Mouse (Mus musculus) forebrain, embryonic 11.5 days (tissue): ENCODE data around the gene Tspan7. TPM values are rescaled to one million over a fixed set of nuclear protein-coding genes. Genes with fewer than 3 reads are reported as not detected.
A peak's percentile ranks its signal among the peaks of the same experiment; 100 is the strongest.

Experiments used
- ATAC-seq: fragments of 200-750 bp; cut with Nextera tagmentation; replicated peaks from 2 replicates; pipeline ENCODE4 v1.8.0; 2017; ENCODE audit warnings: moderate TSS enrichment; ENCODE audit not compliant: low FRiP score
- DNase-seq: peaks from one replicate; pipeline ENCODE4 v3.0.0-alpha.2; 2017; ENCODE audit warnings: low spot score
- H3K27ac ChIP-seq: fragments of 300-500 bp; sonication (generic); 2 replicates; pipeline ENCODE4 v1.5.1; 2014; ENCODE audit warnings: low read depth, low read length
- H3K27me3 ChIP-seq: fragments of 300-500 bp; sonication (generic); 2 replicates; pipeline ENCODE4 v1.6.1; 2014; ENCODE audit warnings: mild to moderate bottlenecking, low read length, mixed read lengths; ENCODE audit not compliant: control insufficient read depth, insufficient read depth
- H3K36me3 ChIP-seq: fragments of 300-500 bp; sonication (generic); 2 replicates; pipeline ENCODE4 v1.6.1; 2014; ENCODE audit warnings: mild to moderate bottlenecking, low read length, moderate library complexity, mixed read lengths; ENCODE audit not compliant: control insufficient read depth, insufficient read depth
- H3K4me1 ChIP-seq: fragments of 300-500 bp; sonication (generic); replicated peaks from 2 replicates; pipeline ENCODE4 v1.6.1; 2014; ENCODE audit warnings: low read length, mixed read lengths; ENCODE audit not compliant: control insufficient read depth, insufficient read depth
- H3K4me2 ChIP-seq: fragments of 300-500 bp; sonication (generic); 2 replicates; pipeline ENCODE4 v1.6.1; 2014; ENCODE audit warnings: low read depth, mild to moderate bottlenecking, low read length, moderate library complexity, mixed read lengths; ENCODE audit not compliant: severe bottlenecking
- H3K4me3 ChIP-seq: fragments of 300-500 bp; sonication (generic); 2 replicates; pipeline ENCODE4 v1.5.1; 2014; ENCODE audit warnings: low read depth, low read length
- H3K9ac ChIP-seq: fragments of 300-500 bp; sonication (generic); 2 replicates; pipeline ENCODE4 v1.6.1; 2014; ENCODE audit warnings: low read length
- H3K9me3 ChIP-seq: fragments of 300-500 bp; sonication (generic); 2 replicates; pipeline ENCODE4 v1.6.1; 2016; ENCODE audit warnings: low read length, mixed read lengths; ENCODE audit not compliant: control insufficient read depth
- WGBS: fragments of 180-500 bp; shearing (Covaris S2); extraction: QIAGEN DNeasy Blood & Tissue Kit; methylation state at CpG from one replicate; pipeline ENCODE4 v1.1.7; 2014; 5-methylcytosine and 5-hydroxymethylcytosine counted together
- polyA plus RNA-seq: library from polyadenylated mRNA; unstranded; fragments of >200 nt; fragmentation: Nextera tagmentation; extraction: Ambion mirVana; gene quantifications from 2 replicates; pipeline ENCODE4 v1.2.1, GENCODE M21; 2014

The Tspan7 gene
- polyA plus RNA-seq, 1 experiment from 2014 or later: 87.0 TPM

DNA sequence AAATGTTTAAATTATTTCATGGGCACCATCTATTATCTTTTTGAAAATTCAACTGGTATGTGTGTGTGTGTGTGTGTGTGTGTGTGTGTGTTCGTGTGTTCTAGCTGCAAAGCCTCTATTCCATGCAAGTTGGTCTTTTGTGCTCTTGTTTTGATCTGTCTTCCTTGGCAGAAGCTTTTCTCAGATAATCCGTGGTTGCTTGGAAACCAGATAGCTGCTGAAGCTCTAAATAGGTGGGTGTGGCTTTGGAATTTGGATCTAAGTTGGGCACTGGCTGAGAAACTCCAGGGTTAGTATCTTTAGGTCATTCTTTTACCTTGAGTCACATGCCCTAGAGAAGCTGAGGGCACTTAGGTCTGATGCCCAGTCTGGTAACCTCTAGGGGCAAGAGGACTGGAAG is 50.5 kb downstream of the Tspan7 start:
- H3K4me2 ChIP-seq: no peak overlapping the region
- WGBS: 17% methylated on average over 2 of the region's 2 CpGs
- no peaks in the 10 kb centered on the region for H3K9me3 ChIP-seq
- H3K27me3 ChIP-seq: no peaks in the 10 kb centered on the region
- peak; percentile 15; the same call in 1 of the 2 replicates for ATAC-seq
- H3K4me3 ChIP-seq: no peak overlapping the region
- H3K9ac ChIP-seq: no peak overlapping the region
- no peaks in the 10 kb centered on the region for H3K4me1 ChIP-seq
- no peaks in the 10 kb centered on the region for H3K36me3 ChIP-seq
- DNase-seq: no peak
- no peak overlapping the region for H3K27ac ChIP-seq

DNA sequence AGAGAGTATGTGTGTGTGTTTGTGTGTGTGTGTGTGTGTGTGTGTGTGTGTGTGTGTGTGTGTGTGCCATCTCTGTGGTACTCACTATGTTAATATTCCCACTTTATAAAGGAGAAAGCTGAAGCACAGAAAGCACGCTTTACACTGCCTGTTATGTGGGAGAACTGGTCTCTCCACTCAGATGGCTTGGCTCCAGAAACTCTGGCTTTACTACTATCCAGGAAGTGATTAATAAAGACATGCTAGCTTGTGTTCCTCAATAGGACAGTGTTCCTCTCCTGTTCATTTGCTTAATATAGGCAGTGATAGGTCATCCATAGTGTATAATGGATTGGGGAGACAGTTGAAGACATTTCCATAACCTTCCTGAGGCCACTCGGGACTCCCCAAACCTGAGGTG is 54.1 kb downstream of the Tspan7 start:
- ATAC-seq (no peak), DNase-seq (no peak)
- no peak overlapping the region for H3K4me3 ChIP-seq
- H3K4me1 ChIP-seq: no peaks in the 10 kb centered on the region
- H3K9me3 ChIP-seq: no peaks in the 10 kb centered on the region
- no peak overlapping the region for H3K27ac ChIP-seq
- no peaks in the 10 kb centered on the region for H3K36me3 ChIP-seq
- 83% methylated on average over 2 of the region's 2 CpGs for WGBS
- H3K4me2 ChIP-seq: no peak overlapping the region
- H3K9ac ChIP-seq: no peak overlapping the region
- no peaks in the 10 kb centered on the region for H3K27me3 ChIP-seq

DNA sequence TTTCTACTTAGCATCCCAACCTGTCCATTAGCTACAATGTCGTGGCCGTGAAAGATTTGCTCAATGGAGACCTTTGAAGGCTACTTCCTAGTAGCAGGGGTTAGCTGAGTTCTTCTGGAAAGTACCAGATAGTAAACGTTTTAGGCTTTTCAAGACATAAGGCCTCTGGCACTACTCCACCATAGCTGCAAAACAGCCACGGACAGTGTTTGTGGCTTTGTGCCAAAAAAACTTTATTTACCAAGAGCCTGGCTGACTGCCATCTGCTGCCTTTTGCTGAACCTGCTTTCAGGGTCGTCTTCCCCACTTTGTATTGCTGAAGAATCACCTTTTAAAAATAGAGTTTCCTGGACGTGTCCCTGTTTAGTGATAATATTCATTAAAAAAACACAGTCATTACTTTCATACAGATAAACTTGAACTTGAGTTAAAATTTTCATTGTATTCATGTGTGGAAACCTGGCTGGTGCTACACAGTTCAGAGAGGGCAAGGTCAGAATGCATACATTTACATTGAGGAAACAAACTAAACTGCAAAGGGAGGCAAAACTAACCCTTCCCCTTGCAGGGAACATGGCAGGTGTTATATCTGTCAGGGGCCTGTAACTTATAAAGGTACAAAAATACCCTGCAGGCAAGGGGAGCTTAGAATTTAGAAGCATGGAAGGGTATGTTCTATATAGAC is 54.7 kb downstream of the Tspan7 start:
- DNase-seq (no peak), ATAC-seq (no peak)
- Histone ChIP-seq H3K36me3 (no peaks in the 10 kb centered on the region), H3K9me3 (no peaks in the 10 kb centered on the region), H3K4me3 (no peak overlapping the region), H3K4me2 (no peak overlapping the region), H3K27me3 (no peaks in the 10 kb centered on the region), H3K4me1 (no peaks in the 10 kb centered on the region), H3K27ac (no peak overlapping the region), H3K9ac (no peak overlapping the region)
- WGBS: 74% methylated on average over 6 of the region's 6 CpGs

DNA sequence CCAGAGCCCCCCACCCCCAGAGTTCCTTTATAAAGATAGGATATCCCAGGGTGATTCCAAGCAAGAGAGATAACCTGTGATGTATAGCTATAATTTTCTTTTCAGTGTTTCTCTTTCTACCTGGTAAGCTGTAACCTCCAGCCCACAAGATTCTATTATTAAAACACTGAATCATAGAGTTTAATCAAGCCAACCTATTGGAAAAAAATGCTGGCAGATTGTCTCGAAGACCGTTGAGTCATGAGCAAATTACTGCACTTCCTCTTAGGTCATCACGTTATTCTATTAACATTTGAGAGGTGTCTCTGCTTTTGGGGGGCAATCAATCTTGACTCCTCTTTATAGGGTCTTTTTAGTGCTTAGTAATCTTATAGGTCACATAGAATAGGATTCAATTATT is 61.9 kb downstream of the Tspan7 start:
- DNase-seq (no peak), ATAC-seq (no peak)
- Histone ChIP-seq H3K36me3 (no peaks in the 10 kb centered on the region), H3K27ac (no peak overlapping the region), H3K9me3 (no peaks in the 10 kb centered on the region), H3K4me3 (no peak overlapping the region), H3K4me2 (no peak overlapping the region), H3K27me3 (no peaks in the 10 kb centered on the region), H3K9ac (no peak overlapping the region), H3K4me1 (no peaks in the 10 kb centered on the region)
- WGBS: 87% methylated on average over 3 of the region's 3 CpGs

DNA sequence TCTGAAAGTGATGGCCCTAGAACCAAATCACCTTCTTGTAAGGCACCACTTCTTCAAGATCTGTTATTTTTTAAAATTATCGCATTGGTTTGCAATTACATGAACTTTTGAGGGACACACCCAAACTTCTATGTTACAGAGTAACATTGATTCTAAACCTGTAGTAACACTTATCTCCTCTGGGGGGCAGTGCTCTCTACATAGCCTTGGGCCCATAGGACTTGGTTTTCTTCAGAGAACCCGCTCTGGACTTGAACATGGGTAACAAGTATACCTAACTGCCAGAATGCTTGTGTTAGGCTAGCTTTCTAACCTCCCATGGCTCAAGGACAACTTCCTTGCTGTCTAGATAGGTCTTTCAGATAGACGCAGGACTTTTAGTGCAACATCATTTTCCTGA is 64.8 kb downstream of the Tspan7 start:
- Histone ChIP-seq H3K4me3 (no peak overlapping the region), H3K36me3 (no peaks in the 10 kb centered on the region), H3K9ac (no peak overlapping the region), H3K4me1 (no peaks in the 10 kb centered on the region), H3K4me2 (no peak overlapping the region), H3K27me3 (no peaks in the 10 kb centered on the region), H3K9me3 (no peaks in the 10 kb centered on the region), H3K27ac (no peak overlapping the region)
- DNase-seq: no peak
- no peak for ATAC-seq
- WGBS: 76% methylated on average over 3 of the region's 3 CpGs

DNA sequence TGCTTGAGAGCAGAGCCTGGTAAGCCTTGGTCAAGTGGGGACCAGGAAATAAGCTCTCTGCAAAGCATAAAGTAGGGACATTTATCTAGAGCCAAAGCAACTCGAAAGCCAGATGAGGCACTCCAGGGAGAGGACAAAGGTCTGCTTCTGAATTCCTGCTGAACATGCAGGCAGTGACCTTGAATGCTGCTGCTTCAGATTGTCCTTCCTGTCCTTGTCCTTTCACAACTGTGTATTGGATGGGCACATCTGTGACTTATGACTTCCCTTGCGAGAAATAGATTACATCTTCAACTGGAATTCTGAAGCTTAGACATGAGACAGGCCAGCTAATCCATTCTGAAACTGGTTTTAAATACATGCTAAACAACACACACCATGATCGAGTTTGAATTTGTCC is 71.9 kb downstream of the Tspan7 start:
- DNase-seq: no peak
- no peak for ATAC-seq
- Histone ChIP-seq H3K4me1 (no peaks in the 10 kb centered on the region), H3K4me3 (no peak overlapping the region), H3K27ac (no peak overlapping the region), H3K27me3 (no peaks in the 10 kb centered on the region), H3K9ac (no peak overlapping the region), H3K9me3 (no peaks in the 10 kb centered on the region), H3K36me3 (no peaks in the 10 kb centered on the region), H3K4me2 (no peak overlapping the region)
- WGBS: 87% methylated on average over 3 of the region's 3 CpGs

DNA sequence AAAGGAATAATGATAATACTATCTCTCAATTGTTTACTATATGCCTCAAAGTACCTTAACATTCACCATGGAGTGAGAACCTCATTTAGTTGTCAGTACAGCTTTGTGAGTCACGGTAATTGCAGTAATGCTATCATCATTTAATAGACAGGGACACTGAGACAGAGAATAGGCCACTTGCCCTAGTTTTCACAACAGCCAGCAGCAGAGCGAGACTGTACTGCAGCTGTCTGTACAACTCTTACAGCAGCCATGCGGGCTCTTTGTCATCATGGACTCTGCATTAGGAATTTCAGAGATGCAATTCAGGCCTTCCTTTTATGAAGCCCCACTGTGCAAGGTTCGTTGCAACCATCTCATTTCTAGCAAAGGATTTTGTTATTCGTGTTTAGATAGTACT is 72.6 kb downstream of the Tspan7 start:
- 73% methylated on average over 5 of the region's 5 CpGs for WGBS

DNA sequence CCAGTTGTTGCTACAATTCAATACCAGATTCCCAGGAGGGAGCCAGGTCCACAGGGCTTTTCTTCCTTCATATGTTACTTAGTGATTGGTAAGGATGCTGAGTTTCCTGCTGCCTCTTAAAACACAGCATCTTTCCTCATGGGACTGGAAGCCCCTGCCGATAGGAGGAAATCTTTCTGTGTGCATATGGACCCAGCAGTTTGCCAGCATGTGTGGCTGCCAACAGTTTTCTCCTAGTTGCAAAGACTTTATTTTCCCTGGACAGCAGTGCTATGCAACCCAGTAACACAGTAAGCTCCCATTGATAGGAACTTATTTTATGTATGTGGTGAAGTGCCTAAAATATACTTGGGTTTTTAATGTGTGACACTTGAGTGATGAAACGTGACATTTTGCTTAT is 73.7 kb downstream of the Tspan7 start:
- no peak for ATAC-seq
- no peak overlapping the region for H3K4me2 ChIP-seq
- WGBS: 78% methylated on average over 2 of the region's 2 CpGs
- DNase-seq: no peak
- H3K9me3 ChIP-seq: no peaks in the 10 kb centered on the region
- H3K27ac ChIP-seq: no peak overlapping the region
- H3K27me3 ChIP-seq: no peaks in the 10 kb centered on the region
- H3K4me1 ChIP-seq: no peaks in the 10 kb centered on the region
- H3K36me3 ChIP-seq: no peaks in the 10 kb centered on the region
- no peak overlapping the region for H3K9ac ChIP-seq
- no peak overlapping the region for H3K4me3 ChIP-seq

More for the DNA sequence above, 72.6 kb downstream of the Tspan7 start:
- Histone ChIP-seq H3K27me3 (no peaks in the 10 kb centered on the region), H3K9me3 (no peaks in the 10 kb centered on the region), H3K27ac (no peak overlapping the region), H3K36me3 (no peaks in the 10 kb centered on the region), H3K4me2 (no peak overlapping the region), H3K4me1 (no peaks in the 10 kb centered on the region), H3K4me3 (no peak overlapping the region), H3K9ac (no peak overlapping the region)
- ATAC-seq (no peak), DNase-seq (no peak)

DNA sequence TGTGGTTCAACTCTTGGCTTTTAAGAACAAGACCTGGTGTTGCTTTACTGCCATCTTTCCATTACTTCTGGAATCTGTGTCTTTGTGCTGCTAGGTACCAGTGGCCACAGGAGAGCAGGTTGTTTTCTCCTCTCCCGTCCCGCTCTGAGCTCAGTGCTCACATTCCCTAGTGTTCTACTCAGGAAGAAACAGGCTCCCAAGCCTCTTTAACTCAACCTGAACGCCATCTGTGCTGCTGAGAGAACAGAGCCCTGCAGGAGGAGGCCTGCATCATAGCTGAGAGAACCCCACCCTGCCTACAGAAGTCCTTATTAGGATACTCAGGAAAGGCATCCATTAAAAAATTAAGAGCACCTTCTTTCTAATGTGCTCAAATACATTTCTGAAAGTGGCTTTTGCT is 80.9 kb downstream of the Tspan7 start:
- WGBS: 86% methylated on average over 3 of the region's 3 CpGs
- Histone ChIP-seq H3K36me3 (no peaks in the 10 kb centered on the region), H3K4me3 (no peak overlapping the region), H3K4me2 (no peak overlapping the region), H3K27me3 (no peaks in the 10 kb centered on the region), H3K9ac (no peak overlapping the region), H3K9me3 (no peaks in the 10 kb centered on the region), H3K4me1 (no peaks in the 10 kb centered on the region), H3K27ac (no peak overlapping the region)
- ATAC-seq: no peak
- no peak for DNase-seq
